Mouse (Mus musculus): ENCODE measurements around the gene Cmss1. TPM values are rescaled to one million over a fixed set of nuclear protein-coding genes. Genes with fewer than 3 reads are reported as not detected.

Cmss1 gene
- total RNA-seq, 2 experiments from 2014 or later = 19.3 to 21.9 TPM

DNA sequence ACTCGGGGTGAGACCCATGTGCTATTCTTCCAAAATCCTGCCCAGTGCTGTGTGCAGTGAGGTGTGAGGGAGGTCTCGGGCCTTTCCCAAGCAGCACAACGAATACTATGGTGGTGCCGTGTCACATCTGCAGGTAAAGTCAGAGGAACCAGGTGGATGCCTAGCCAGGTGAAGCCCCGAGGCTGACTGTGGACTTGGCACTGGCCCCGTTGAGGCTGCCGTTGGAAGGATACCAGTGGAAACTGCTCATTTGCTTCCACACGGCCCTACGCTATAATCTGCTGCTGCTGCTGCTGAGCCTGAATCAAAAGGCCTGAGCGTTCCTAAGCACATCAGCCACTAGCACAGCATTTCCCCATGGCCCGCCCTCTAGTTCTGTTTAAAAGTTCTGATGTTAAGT is 167.5 kb downstream of the Cmss1 start:
- intact Hi-C loops (cut with DNase I; ENCODE audit: low total_unique reads) = no loop called here

GRCm38 (mm10) chr16:57438288-57438685 is 168.4 kb downstream of the Cmss1 start:
- intact Hi-C loops (cut with DNase I; ENCODE audit: low total_unique reads) = no loop called here
- DNase-seq = no peak

More for the DNA sequence above, 167.5 kb downstream of the Cmss1 start:
- no peak for DNase-seq

GRCm38 (mm10) chr16:57437523-57438287 is 169.0 kb downstream of the Cmss1 start:
- no peak for DNase-seq
- intact Hi-C loops (cut with DNase I; ENCODE audit: low total_unique reads) = no loop called here

- intact Hi-C loops (cut with DNase I; ENCODE audit: low total_unique reads) = no loop called here
Measured at GRCm38 (mm10) chr16:57434640-57435039, 172.0 kb downstream of the Cmss1 start.

GRCm38 (mm10) chr16:57433671-57434070 is 173.0 kb downstream of the Cmss1 start:
- no peak for DNase-seq
- intact Hi-C loops (cut with DNase I; ENCODE audit: low total_unique reads) = no loop called here

More at GRCm38 (mm10) chr16:57434640-57435039, 172.0 kb downstream of the Cmss1 start:
- no peak for DNase-seq

- intact Hi-C loops (cut with DNase I; ENCODE audit: low total_unique reads) = no loop called here
Measured at GRCm38 (mm10) chr16:57433173-57433572, 173.5 kb downstream of the Cmss1 start.

DNA sequence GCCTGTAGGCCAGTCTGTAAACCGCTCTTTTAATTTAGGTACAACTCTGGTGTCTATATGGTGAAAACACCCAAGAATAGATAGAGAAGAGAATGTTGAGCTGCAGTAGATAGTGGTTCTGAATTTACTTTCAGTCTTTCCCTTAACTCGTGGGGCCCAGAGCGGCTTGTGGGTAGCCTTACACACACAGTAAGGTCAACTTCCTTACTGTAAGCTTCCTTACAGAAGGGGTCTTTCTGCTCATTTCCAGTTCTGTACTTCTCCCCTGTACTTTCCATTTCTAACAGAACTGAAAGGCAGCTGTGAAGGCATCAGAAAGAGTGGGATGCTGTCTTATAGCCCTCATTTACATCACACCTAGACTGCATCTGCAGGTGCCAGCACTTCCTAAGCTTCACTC is 175.4 kb downstream of the Cmss1 start:
- intact Hi-C loops (cut with DNase I; ENCODE audit: low total_unique reads) = no loop called here
- no peak for DNase-seq

More at GRCm38 (mm10) chr16:57433173-57433572, 173.5 kb downstream of the Cmss1 start:
- DNase-seq = no peak

DNA sequence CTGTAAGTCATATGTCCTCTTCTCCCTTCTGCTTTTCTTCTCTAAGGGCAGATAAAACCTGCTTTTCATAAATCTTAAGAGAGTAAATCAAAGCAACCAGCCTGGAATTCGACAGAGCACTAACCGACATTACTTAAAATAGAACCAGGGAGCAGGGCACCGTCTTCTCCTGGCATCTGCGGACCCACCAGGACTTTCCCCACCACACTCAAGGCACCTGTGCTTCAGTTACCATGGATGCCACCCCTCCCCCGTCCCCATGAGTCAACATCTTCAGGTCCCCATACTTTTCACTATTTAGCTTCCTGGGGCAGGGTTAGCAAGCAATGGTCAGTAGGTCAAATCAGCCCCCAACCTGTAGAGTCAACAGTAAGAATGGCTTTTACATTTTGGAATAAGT is 177.7 kb downstream of the Cmss1 start:
- intact Hi-C loops (cut with DNase I; ENCODE audit: low total_unique reads) = no loop called here
- no peak for DNase-seq

- DNase-seq = peak; percentile 33
- intact Hi-C loops (cut with DNase I; ENCODE audit: low total_unique reads) = no loop called here
Measured at GRCm38 (mm10) chr16:57427516-57428285, 179.0 kb downstream of the Cmss1 start.

GRCm38 (mm10) chr16:57426680-57427079 is 180.0 kb downstream of the Cmss1 start:
- DNase-seq = no peak
- intact Hi-C loops (cut with DNase I; ENCODE audit: low total_unique reads) = no loop called here

GRCm38 (mm10) chr16:57423001-57423800 is 183.5 kb downstream of the Cmss1 start:
- no peak for DNase-seq
- intact Hi-C loops (cut with DNase I; ENCODE audit: low total_unique reads) = no loop called here

GRCm38 (mm10) chr16:57421680-57422417 is 184.8 kb downstream of the Cmss1 start:
- DNase-seq = no peak
- intact Hi-C loops (cut with DNase I; ENCODE audit: low total_unique reads) = no loop called here

DNA sequence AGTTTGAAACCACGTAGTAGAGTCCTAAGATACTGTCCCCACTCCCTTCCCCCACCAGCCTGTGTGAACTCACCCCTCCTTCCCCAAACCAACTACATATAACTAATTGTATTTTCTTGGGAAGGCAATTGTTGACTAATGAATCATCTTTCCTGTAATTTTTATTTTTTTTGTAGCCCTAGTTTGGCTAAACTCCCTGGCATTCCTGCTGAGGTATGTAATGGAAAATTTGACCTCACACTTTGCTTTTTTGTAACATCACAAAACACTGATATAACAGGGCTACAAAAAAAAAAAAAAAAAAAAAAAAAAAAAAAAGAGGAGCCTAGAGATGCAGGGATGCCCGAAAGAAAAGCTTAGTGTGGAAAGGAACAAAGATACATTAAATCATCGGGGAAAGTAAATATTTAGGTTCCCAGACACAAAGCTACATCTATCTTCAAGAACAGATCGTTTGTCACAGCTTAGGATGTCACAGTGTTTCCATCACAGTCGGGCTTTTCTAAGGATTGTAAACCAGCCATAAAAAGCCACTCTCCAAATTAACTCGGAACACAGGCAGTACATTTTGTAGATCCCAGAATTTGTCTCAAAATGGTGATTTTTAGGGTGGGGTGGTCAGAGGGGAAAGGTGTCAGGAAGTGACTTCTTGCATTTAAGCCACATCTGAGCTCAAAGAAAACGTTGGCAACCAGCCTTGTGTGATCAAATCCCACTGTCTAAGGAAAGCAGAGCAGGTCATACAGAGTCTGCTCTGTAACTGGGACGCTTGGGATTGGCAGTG is 185.7 kb downstream of the Cmss1 start:
- no peak for DNase-seq
- intact Hi-C loops (cut with DNase I; ENCODE audit: low total_unique reads) = no loop called here

DNA sequence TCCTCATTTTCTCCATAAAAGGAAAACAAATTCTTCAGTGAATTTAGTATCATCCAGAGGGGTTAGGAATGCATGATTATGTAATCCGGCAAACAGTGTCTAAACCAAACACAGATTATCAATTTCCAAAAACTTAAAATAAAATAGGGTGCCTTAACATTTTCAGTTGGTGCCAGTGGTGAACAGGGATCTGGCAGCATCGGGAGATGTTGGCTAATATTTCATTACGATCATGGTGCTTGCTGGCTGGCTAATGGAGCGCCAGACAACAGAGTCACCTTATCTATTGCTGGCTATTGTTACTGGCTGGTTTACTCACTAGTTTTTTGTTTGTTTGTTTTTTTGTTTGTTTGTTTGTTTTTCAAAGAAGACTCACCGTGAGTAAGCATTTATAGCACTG is 186.8 kb downstream of the Cmss1 start:
- no peak for DNase-seq
- intact Hi-C loops (cut with DNase I; ENCODE audit: low total_unique reads) = no loop called here

- intact Hi-C loops (cut with DNase I; ENCODE audit: low total_unique reads) = no loop called here
- no peak for DNase-seq
Measured at GRCm38 (mm10) chr16:57419332-57419731, 187.3 kb downstream of the Cmss1 start.

DNA sequence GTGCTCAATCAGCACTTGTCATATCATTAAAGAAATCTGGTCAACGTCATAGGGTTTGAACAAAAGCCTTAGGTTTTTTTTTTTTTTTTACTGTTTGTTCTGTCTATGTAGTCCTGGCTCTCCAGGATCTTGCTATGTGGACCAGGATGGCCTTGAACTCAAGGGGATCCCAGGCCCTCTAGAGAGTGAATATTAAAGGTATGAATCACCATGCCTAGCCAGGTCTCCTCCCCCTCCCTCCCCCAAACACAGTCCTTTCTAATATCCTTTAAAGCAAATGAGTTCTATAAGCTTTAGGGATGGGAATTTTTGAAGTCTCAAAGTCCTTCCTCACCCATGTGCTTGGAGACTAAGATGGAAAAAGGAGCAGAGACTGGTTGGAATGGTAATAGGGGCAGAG is 188.7 kb downstream of the Cmss1 start:
- no peak for DNase-seq
- intact Hi-C loops (cut with DNase I; ENCODE audit: low total_unique reads) = no loop called here

DNA sequence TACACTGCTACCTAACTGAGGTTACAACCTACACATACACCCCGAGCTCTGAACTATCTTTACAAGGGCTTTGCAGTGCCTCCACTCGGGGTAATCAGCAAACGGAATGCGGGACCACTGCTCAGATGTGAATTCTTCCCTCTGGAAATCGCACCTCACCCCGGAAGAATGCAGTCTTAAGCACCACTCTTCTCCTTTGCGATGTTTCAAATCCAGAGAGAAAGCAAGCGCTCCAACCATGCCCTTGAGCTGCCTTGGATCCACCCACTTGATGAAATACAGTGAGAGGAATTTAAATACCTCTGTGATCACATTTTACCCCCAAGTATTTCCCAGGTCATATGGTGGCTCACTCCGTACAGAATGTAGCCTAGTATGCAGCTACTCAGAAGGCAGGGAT is 189.6 kb downstream of the Cmss1 start:
- intact Hi-C loops (cut with DNase I; ENCODE audit: low total_unique reads) = no loop called here
- DNase-seq = no peak

GRCm38 (mm10) chr16:57416049-57416448 is 190.6 kb downstream of the Cmss1 start:
- intact Hi-C loops (cut with DNase I; ENCODE audit: low total_unique reads) = no loop called here
- peak; percentile 46 for DNase-seq

- intact Hi-C loops (cut with DNase I; ENCODE audit: low total_unique reads) = no loop called here
Measured at GRCm38 (mm10) chr16:57412766-57413165, 193.9 kb downstream of the Cmss1 start.

More at GRCm38 (mm10) chr16:57412766-57413165, 193.9 kb downstream of the Cmss1 start:
- DNase-seq = no peak

All from gastrocnemius, postnatal 14 days (tissue).